Mouse (Mus musculus) regulatory T cell (primary cell): Measurements from ENCODE around the gene Tmem109.

ENCODE experiments used
- in situ Hi-C: fragments of 300-600 bp; cut with MboI, MseI; formaldehyde crosslinking; loops from one replicate; pipeline ENCODE4 v1.15.1; 2025; ENCODE audit warnings: high pct_unique_total_duplicates

The Tmem109 gene

GRCm38 (mm10) chr19:10881426-10882154 is at the start of gene Tmem109:
Gene Tmem109 (minus strand): TSS chr19:10882001.
- in situ Hi-C loops = no loop called here

DNA sequence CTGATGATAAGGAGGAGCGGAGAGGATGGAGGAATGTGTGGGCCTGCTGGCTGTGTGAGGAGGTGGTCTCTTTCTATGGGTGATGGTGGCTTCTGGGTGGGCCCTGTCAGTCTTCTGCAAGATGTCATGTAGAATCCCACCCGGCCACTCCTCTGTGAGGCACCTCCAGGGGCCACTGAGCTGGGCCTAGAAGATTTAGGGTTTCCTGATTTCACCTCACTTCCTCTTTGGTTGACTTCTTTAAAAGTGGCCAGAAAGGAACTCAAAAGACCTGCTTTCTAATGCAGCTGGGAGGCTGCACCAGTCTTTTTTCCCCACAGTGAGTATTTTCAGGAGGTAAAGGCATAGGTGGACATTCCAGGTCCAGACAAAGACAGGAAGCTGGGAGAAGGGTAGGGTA is 48.8 kb upstream of the Tmem109 start:
- in situ Hi-C loops = no loop called here

DNA sequence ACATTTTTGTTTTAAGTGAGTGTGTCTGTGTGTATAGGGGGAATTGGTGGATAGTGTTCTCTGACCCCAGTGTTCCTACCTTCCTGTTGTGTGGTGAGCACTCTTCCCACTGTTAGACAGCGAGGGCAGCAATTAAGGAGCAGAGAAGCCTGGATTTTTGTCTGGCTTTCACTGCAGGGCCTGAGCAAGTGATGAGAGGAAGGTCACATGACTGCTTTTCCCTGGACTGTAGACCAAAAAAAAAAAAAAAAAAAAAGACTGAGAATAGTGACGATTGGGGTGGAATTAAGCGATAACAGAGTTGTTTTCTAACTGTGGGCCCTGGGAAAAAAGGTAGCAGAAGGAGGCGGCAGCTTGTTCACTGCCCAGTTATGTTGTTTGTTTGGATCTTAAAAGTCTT is 44.9 kb upstream of the Tmem109 start:
- in situ Hi-C loops = no loop called here

DNA sequence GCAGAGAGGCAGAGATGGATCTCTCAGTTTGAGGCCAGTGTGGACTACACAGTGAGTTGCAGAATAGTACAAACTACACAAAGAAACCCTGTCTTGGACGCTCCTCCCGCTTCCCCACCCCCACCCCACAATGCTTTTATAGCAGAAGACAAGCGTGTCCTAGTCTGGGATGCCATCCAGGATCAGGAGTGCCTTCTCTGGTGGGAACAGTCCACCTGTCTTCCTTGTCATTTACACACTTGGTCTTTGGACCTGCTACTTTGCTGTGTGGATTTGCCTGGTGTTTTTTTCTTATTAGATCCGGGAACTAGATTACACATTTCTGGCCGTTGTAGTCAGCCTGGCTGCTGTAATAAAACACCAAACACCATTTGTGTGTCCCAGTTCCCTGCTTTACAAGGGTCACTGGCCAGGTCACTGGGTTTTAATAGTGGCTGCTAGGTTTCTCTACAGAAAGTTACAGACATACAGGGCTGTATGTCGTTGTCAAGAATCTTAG is 44.4 kb upstream of the Tmem109 start:
- in situ Hi-C loops = no loop called here

DNA sequence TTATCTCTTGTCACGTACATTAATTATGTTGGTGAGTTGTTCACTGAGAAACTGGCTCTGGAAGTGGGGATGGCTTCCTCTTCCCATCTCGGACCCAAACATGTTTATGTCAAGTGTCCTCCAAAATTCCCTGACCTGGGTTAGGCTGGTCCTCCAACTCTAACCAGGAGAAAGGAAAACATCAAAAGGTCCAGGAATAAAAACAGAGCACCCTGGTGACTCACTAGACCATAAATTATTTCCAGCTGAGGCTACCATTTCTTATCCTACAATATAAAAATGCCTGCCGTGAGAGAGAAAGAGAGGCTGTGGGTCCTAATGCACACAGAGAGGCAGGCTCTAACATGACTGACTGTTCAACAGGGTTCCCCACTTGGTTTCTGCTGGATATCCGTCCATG is 42.4 kb upstream of the Tmem109 start:
- in situ Hi-C loops = no loop called here

- in situ Hi-C loops = no loop called here
These were observed 39.3 kb upstream of the Tmem109 start for GRCm38 (mm10) chr19:10921058-10921457.

GRCm38 (mm10) chr19:10920532-10920931 is 38.7 kb upstream of the Tmem109 start, which contains the start of gene Zp1:
Gene Zp1 (minus strand): TSS chr19:10920632.
- in situ Hi-C loops = no loop called here

GRCm38 (mm10) chr19:10918321-10918991 is 36.7 kb upstream of the Tmem109 start:
- in situ Hi-C loops = no loop called here

DNA sequence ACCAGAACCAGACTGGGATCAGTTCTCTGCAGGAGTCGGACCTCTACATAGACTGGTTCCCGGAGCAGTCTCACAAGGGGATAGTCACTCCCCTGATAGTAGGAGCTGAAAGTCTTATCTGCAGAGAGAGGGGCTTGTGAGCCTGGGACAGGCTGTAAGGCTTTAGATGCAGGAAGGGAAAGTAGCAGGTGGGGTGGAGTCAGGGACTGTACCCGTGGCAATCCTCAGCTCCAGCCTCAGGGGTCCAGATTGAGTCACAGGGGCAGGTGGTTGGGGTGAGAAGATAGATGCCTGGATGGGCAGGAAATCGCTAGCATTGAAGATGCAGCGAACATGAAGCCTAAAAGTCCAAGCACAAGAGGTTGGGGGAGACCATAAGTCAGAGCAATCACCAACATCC is 34.7 kb upstream of the Tmem109 start:
- in situ Hi-C loops = no loop called here

DNA sequence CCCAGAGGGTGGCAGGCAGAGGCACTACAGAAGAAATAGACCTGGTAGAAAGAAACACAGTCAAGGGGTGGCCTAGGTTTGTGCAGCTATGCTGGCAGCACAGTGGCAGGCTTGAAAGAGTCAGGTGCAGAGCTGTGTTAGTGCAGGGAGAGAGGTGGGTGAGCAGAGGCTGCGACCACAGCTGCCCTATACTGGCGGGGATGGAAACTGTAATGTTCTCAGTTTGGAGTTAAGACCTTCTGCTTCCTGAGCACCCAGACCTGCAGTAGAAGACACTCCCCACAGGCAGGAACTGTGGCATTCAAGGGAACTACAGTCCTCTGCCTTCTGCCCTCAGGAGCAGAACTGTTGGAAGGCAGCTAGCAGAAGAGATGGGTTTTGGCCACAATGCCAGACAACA is 33.1 kb upstream of the Tmem109 start:
- in situ Hi-C loops = no loop called here

GRCm38 (mm10) chr19:10914291-10914690 is 32.5 kb upstream of the Tmem109 start:
- in situ Hi-C loops = no loop called here

DNA sequence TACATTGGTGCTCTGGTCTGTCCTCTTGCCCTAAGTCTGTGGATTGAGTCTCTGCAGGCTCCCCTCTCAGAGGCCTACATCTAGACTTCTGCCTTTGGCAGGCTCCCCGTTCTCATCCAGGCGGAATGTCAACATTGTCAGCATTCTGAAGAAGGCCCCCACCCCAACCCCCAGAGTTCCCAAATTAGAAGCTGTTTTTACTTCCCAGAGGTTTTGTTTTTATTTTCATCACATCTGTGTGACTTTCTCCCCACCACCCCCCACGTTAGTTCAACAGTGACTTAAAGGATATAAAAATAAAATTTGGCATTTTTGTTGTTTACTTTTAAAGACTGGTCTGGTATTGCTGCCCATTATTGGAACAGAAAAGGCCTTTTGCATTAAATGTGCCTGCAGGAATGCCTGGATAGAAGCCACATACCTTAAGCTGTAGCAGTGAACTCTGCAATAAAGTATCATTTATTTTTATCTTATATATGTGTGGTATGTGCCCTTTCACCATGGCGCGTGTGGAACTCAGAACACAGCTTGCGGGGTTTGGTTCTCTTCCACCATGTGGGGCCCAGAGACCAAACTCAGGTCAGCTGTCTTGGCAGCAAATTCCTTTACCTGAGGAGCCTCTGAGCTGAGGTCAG is 27.4 kb upstream of the Tmem109 start:
- in situ Hi-C loops = no loop called here

- in situ Hi-C loops = no loop called here
These were observed 26.1 kb upstream of the Tmem109 start for GRCm38 (mm10) chr19:10907891-10908290.

DNA sequence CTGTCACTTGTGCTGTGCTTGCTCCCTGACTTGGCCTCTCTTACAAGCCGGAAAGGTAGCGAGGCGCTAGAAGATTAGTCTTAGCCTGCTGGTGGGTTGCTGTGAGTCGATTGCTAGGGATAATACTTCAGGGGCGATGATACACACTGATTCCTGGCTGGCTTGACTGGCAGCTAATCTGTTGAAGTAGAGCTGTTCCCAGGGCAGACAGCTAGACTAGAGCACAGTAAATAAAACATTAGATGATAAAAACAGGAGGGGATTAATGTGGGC is 23.9 kb upstream of the Tmem109 start:
- in situ Hi-C loops = no loop called here

- in situ Hi-C loops = no loop called here
These were observed 23.3 kb upstream of the Tmem109 start for GRCm38 (mm10) chr19:10904927-10905727.

GRCm38 (mm10) chr19:10904512-10904911 is 22.7 kb upstream of the Tmem109 start:
- in situ Hi-C loops = no loop called here

- in situ Hi-C loops = no loop called here
These were observed 19.2 kb upstream of the Tmem109 start for GRCm38 (mm10) chr19:10901046-10901445.

DNA sequence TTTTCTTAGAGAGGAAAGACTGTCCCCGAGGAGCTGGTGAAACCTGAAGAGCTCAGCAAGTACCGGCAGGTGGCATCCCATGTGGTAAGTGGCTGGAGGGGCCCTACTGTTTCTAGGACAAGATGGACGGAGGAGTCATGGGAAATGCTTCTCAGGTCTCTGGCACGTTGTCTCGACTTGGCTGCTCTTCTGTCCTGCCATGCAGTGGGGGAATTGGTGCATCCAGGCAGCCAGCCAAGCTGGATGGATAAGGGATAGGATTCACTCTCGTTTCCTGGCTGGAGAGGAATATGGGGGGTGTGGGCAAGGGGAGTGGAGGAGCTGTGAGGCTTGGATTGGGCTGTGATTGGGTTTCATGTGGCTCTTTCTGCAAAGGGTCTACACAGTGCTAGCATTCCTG is 18.5 kb upstream of the Tmem109 start:
- in situ Hi-C loops = no loop called here

DNA sequence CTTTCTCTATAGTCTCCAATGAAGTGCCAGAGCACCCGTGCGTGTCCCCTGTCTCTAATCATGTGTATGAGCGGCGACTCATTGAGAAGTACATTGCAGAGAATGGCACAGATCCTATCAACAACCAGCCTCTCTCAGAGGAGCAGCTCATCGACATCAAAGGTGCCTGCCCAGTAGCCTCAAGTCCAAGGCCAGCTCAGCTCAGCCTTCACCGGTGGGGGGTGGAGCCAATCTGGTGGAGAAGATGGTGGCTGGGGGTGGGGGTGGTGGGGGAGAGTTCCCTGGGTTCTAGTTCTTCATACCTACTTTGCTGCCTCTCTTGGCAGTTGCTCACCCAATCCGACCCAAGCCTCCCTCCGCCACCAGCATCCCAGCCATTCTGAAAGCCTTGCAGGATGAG is 15.7 kb upstream of the Tmem109 start:
- in situ Hi-C loops = no loop called here

- in situ Hi-C loops = no loop called here
These were observed 15.0 kb upstream of the Tmem109 start for GRCm38 (mm10) chr19:10896849-10897248.

- in situ Hi-C loops = no loop called here
These were observed 13.9 kb upstream of the Tmem109 start for GRCm38 (mm10) chr19:10895708-10896107.

- in situ Hi-C loops = no loop called here
These were observed 13.3 kb upstream of the Tmem109 start, which contains the start of gene Prpf19 for GRCm38 (mm10) chr19:10895016-10895528. Gene Prpf19 (plus strand): TSS chr19:10895231.
